In genomic region chr7:121650724-121651123, GRCm38 (mm10) we compare ENCODE assay signal across 22 mouse cellular contexts. TPM values are rescaled to one million over a fixed set of nuclear protein-coding genes. Genes with fewer than 3 reads are reported as not detected.
DNase-seq lines count a peak whose midpoint lies in the region; ATAC-seq and TF ChIP-seq lines count a peak whose summit lies in the region.
"Had no signal": no experiment of that assay in that cellular context is flagged by ENCODE, and none has a peak within 500 bp of the region (broad histone marks: within the 10 kb centered on the region; RNA-seq: fewer than 3 reads in every experiment).

No protein-coding gene starts in this region.

- no peak overlapping the region for H3K4me3 ChIP-seq in forebrain, postnatal 0 days (ENCODE audit: low read depth, low read length)
- no peak overlapping the region for H3K4me3 ChIP-seq in forebrain, embryonic 11.5 days (ENCODE audit: low read depth, low read length)
- no peak overlapping the region for H3K4me3 ChIP-seq in liver, postnatal 0 days (ENCODE audit: low read depth, low read length)
- no peak overlapping the region for H3K4me3 ChIP-seq in hindbrain, embryonic 13.5 days
- H3K4me3 ChIP-seq: heart, embryonic 13.5 days; layer of hippocampus, adult 2 months; limb, embryonic 15.5 days; lung, embryonic 15.5 days had no signal

- peak; percentile 10; the same call in 1 of the 2 replicates for ATAC-seq in forebrain, postnatal 0 days
- no peak for ATAC-seq in forebrain, embryonic 11.5 days (replicated peaks; ENCODE audit: low FRiP score)
- no peak for ATAC-seq in liver, postnatal 0 days
- ATAC-seq in hindbrain, embryonic 13.5 days (ENCODE audit: low FRiP score): no peak
- ATAC-seq: forebrain, embryonic 16.5 days; intestine, postnatal 0 days; Patski had no signal

- no peak for TF ChIP-seq CTCF in forebrain, postnatal 0 days (IDR thresholded peaks at IDR 0.05; ENCODE audit: low read depth)
- TF ChIP-seq CTCF in liver, postnatal 0 days (IDR thresholded peaks at IDR 0.05; ENCODE audit: low read depth): no peak

- DNase-seq in forebrain, postnatal 0 days: peak; percentile 22
- DNase-seq in forebrain, embryonic 11.5 days (ENCODE audit: low spot score): no peak
- peak; percentile 62 for DNase-seq in right cerebral cortex, adult 18-20 months
- DNase-seq in right cerebral cortex, postnatal 10 days (ENCODE audit: low spot score in 2 of 2): no peak
- DNase-seq in brain, adult 2 months (ENCODE audit: low read depth, low spot score): peak; percentile 79
- DNase-seq in liver, postnatal 0 days: no peak
- DNase-seq: cerebellum, adult 8-10 months; gastrocnemius, postnatal 14 days; heart, adult 18-20 months; heart, postnatal 14 days; kidney, postnatal 25 days; lung, postnatal 36 days; midbrain, embryonic 14.5 days had no signal

- H3K27me3 ChIP-seq in forebrain, postnatal 0 days (ENCODE audit: insufficient read depth, low read length): no peaks in the 10 kb centered on the region
- no peaks in the 10 kb centered on the region for H3K27me3 ChIP-seq in forebrain, embryonic 11.5 days (ENCODE audit: control insufficient read depth, insufficient read depth, low read length)
- H3K27me3 ChIP-seq in liver, postnatal 0 days (ENCODE audit: insufficient read depth, low read length): no peaks in the 10 kb centered on the region
- H3K27me3 ChIP-seq in hindbrain, embryonic 13.5 days: no peaks in the 10 kb centered on the region
- H3K27me3 ChIP-seq: heart, embryonic 13.5 days; limb, embryonic 15.5 days; lung, embryonic 15.5 days; Patski had no signal

- WGBS in forebrain, postnatal 0 days: 51% methylated on average over 3 of the region's 3 CpGs
- 95% methylated on average over 3 of the region's 3 CpGs for WGBS in forebrain, embryonic 11.5 days
- 96% methylated on average over 3 of the region's 3 CpGs for WGBS in liver, postnatal 0 days (ENCODE audit: insufficient replicate concordance)
- 91% methylated on average over 3 of the region's 3 CpGs for WGBS in hindbrain, embryonic 13.5 days

- TF ChIP-seq EP300 in liver, postnatal 0 days (IDR thresholded peaks at IDR 0.05; ENCODE audit: low read depth): no peak

- no peaks in the 10 kb centered on the region for H3K4me1 ChIP-seq in forebrain, postnatal 0 days (ENCODE audit: insufficient read depth)
- no peaks in the 10 kb centered on the region for H3K4me1 ChIP-seq in forebrain, embryonic 11.5 days (replicated peaks; ENCODE audit: control insufficient read depth, insufficient read depth, low read length)
- H3K4me1 ChIP-seq in liver, postnatal 0 days (ENCODE audit: insufficient read depth): peaks cover 2% of the 10 kb centered on the region; the same call in 1 of the 2 replicates
- no peaks in the 10 kb centered on the region for H3K4me1 ChIP-seq in hindbrain, embryonic 13.5 days (replicated peaks)
- H3K4me1 ChIP-seq: heart, embryonic 13.5 days; limb, embryonic 15.5 days; lung, embryonic 15.5 days had no signal

- H3K9ac ChIP-seq in forebrain, postnatal 0 days: no peak overlapping the region
- H3K9ac ChIP-seq in forebrain, embryonic 11.5 days (ENCODE audit: low read length): no peak overlapping the region
- no peak overlapping the region for H3K9ac ChIP-seq in liver, postnatal 0 days (replicated peaks)
- no peak overlapping the region for H3K9ac ChIP-seq in hindbrain, embryonic 13.5 days
- H3K9ac ChIP-seq: heart, embryonic 13.5 days; limb, embryonic 15.5 days; liver, embryonic 14.5 days; lung, embryonic 15.5 days had no signal

- H3K9me3 ChIP-seq in forebrain, postnatal 0 days (ENCODE audit: low read length): no peaks in the 10 kb centered on the region
- H3K9me3 ChIP-seq in forebrain, embryonic 11.5 days (ENCODE audit: control insufficient read depth, low read length): no peaks in the 10 kb centered on the region
- H3K9me3 ChIP-seq in liver, postnatal 0 days (ENCODE audit: low read length): no peaks in the 10 kb centered on the region
- H3K9me3 ChIP-seq in hindbrain, embryonic 13.5 days: no peaks in the 10 kb centered on the region
- H3K9me3 ChIP-seq: heart, embryonic 13.5 days; limb, embryonic 15.5 days; lung, embryonic 15.5 days had no signal

- peaks cover 56% of the 10 kb centered on the region for H3K36me3 ChIP-seq in forebrain, postnatal 0 days (ENCODE audit: insufficient read depth)
- no peaks in the 10 kb centered on the region; the same call in 1 of the 2 replicates for H3K36me3 ChIP-seq in forebrain, embryonic 11.5 days (ENCODE audit: control insufficient read depth, insufficient read depth, low read length)
- H3K36me3 ChIP-seq in liver, postnatal 0 days (replicated peaks; ENCODE audit: insufficient read depth, low read length): peaks cover 24% of the 10 kb centered on the region
- peaks cover 68% of the 10 kb centered on the region for H3K36me3 ChIP-seq in hindbrain, embryonic 13.5 days

- no peak overlapping the region for H3K4me2 ChIP-seq in forebrain, postnatal 0 days (ENCODE audit: low read depth)
- no peak overlapping the region for H3K4me2 ChIP-seq in forebrain, embryonic 11.5 days (ENCODE audit: low read depth, low read length, severe bottlenecking)
- H3K4me2 ChIP-seq in liver, postnatal 0 days (ENCODE audit: low read depth, low read length): no peak overlapping the region
- no peak overlapping the region for H3K4me2 ChIP-seq in hindbrain, embryonic 13.5 days
- H3K4me2 ChIP-seq: heart, embryonic 13.5 days; limb, embryonic 15.5 days; lung, embryonic 15.5 days had no signal

- no peak overlapping the region for H3K27ac ChIP-seq in forebrain, postnatal 0 days (ENCODE audit: low read depth, low read length)
- no peak overlapping the region for H3K27ac ChIP-seq in forebrain, embryonic 11.5 days (ENCODE audit: low read depth, low read length)
- H3K27ac ChIP-seq in liver, postnatal 0 days (ENCODE audit: low read depth): no peak overlapping the region
- no peak overlapping the region for H3K27ac ChIP-seq in hindbrain, embryonic 13.5 days
- H3K27ac ChIP-seq: heart, embryonic 13.5 days; layer of hippocampus, adult 2 months; limb, embryonic 15.5 days; liver, embryonic 14.5 days; lung, embryonic 15.5 days had no signal

RNA-seq across cellular contexts. Expression of gene Usp31, which starts 56.3 kb away (rescaled TPM):
- total RNA-seq in forebrain, postnatal 0 days (2014; rRNA removed): 23.3 and 29.5 TPM in 2 replicates
- 1.9 and 2.4 TPM in 2 replicates for polyA plus RNA-seq in forebrain, postnatal 0 days (2015; fragmentation: Nextera tagmentation; extraction: Ambion mirVana)
- 4.8 and 4.9 TPM in 2 replicates for polyA plus RNA-seq in forebrain, embryonic 11.5 days (2014; fragmentation: Nextera tagmentation; extraction: Ambion mirVana)
- polyA plus RNA-seq in liver, postnatal 0 days (2015; fragmentation: Nextera tagmentation; extraction: Ambion mirVana): 0.46 and 0.53 TPM in 2 replicates
- 3.0 and 3.2 TPM in 2 replicates for polyA plus RNA-seq in hindbrain, embryonic 13.5 days (2015; fragmentation: Nextera tagmentation; extraction: Ambion mirVana)

Comparison
In these comparisons a context has a peak if more than half of its experiments do, and no peak if none do; other contexts are left out.
1. DNase-seq: peak in forebrain, postnatal 0 days (single experiment), right cerebral cortex, adult 18-20 months (single experiment) and brain, adult 2 months (single experiment); none in forebrain, embryonic 11.5 days (single experiment), right cerebral cortex, postnatal 10 days (0 of 2) and liver, postnatal 0 days (single experiment).